Mouse (Mus musculus): ENCODE measurements around the gene Wiz.

DNA sequence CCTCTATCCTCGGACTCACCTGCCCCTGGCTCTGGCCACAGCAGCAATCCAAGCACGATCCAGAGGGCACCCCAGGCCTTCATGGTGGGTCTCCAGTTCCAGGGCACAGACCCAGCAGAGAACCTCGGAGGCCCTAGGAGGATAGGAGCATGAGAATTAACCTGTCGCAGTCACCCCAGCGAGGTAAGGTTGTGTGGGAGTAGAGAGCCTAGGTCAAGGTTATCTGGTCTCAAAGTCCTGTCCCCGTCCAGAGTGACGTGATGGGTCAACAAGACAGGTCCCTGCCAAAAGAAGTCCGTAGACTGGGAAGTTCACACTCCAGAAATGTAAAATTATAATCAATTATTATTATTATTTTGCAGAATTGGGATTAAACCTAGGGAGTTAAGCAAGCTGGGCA lies 31.5 kb upstream of the Wiz start:
- TF ChIP-seq TCF12 (IDR thresholded peaks at IDR 0.05; ENCODE audit: insufficient read depth, poor library complexity, severe bottlenecking) = no peak
- TF ChIP-seq POLR2A (IDR thresholded peaks at IDR 0.05; ENCODE audit: insufficient read length, low read depth) = no peak
- no peak for TF ChIP-seq USF1 (IDR thresholded peaks at IDR 0.05; ENCODE audit: low read depth)
- no peak for TF ChIP-seq E2F4 (IDR thresholded peaks at IDR 0.05; ENCODE audit: insufficient read depth)
- TF ChIP-seq MAX (IDR thresholded peaks at IDR 0.05; ENCODE audit: low read depth) = no peak
- no peak for TF ChIP-seq MYOG (IDR thresholded peaks at IDR 0.05; ENCODE audit: control insufficient read depth in 1 of 3, insufficient read depth in 1 of 3, insufficient read length in 2 of 3, low read depth in 2 of 3)
- TF ChIP-seq CEBPB (IDR thresholded peaks at IDR 0.05; ENCODE audit: insufficient read depth, poor library complexity, severe bottlenecking) = no peak
- no peak for TF ChIP-seq POLR2AphosphoS2 (IDR thresholded peaks at IDR 0.05; ENCODE audit: insufficient read length, low read depth)

Data from myocyte (in vitro differentiated cells).